Mouse (Mus musculus) urinary bladder, postnatal 0 days (tissue): ENCODE measurements around the gene Agmo. TPM values are rescaled to one million over a fixed set of nuclear protein-coding genes. Genes with fewer than 3 reads are reported as not detected.

Source experiments
- polyA plus RNA-seq: library from polyadenylated mRNA; unstranded; fragments of >200 nt; fragmentation: Nextera tagmentation; extraction: Ambion mirVana; gene quantifications from 2 replicates; pipeline ENCODE4 v1.2.1, GENCODE M21; 2015

Agmo gene
- polyA plus RNA-seq = 1.7 and 1.9 TPM in 2 replicates

DNA sequence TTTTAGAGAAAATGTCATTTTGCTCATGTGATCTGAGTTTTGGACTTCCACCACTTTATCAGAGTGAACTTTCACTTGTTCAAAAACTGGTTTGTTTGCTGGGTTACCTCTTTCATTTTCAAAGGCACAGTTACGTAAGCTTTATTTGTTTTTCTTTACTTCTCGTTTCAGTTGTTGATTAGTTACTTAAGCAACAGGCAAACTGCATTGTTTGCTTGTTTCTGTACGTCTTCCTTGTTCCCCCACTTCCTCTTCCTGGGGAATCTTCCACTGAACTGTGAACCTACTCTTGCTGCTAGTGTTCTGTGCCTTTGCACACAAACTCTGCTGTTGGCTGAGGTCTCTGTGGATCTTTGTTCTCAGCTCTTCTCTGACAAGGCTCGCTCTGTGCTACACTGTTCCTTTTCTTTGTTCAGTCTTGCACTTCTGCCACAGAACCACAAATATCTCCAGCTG lies at the start of gene Agmo:
TSS of gene Agmo (plus strand) at position 76 of the 456 bp plus-strand sequence.

Other genes starting within 250 kb of the Agmo start
- gene Meox2, start 133.1 kb upstream of the Agmo start, polyA plus RNA-seq = 1.8 and 2.6 TPM in 2 replicates